Mouse (Mus musculus): ENCODE results near the gene Emd. TPM values are rescaled to one million over a fixed set of nuclear protein-coding genes. Genes with fewer than 3 reads are reported as not detected.

Emd gene
- polyA plus RNA-seq, 1 experiment, result 45.2 TPM

DNA sequence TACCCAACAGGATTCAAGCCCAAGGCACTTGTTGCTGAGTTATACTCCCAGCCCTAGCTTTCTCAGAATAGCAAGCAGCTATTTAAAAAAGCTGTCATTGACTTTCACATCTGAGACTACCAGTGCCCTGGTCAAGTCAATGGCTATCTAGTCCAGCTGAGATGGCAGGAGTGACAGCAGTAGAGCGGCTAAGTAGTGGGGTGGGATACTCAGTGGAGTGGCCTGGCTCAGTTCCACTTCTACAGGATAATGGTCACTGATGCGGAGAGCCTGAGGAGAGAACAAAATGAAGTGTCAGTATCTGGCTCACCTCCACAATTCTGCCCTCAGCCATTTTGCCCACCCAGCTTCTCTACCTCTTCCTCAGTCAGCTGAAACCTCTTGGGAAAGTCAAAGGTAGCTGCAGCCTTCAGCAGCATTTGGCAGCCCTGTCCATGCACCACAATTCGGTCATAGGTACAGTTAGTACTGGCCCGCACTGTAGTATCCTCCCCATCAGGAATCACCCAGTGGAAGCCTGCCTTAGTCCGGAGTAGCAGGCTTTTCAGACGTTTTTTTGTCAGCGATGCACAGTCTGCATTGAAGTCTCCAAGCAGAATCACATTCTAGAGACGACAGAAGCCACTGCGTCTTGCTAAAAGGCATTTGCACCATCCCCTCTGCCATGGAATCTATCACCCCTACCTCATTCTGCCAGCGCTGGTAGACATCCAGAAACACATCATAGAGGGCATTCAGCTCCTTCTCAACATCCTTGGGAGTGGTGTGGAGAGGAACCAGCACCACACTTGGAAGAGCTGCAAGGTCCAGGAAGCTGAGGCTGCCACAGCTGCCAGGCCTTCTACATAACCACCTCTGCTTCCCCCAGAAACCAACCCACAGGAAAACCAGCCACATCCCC lies 19.2 kb downstream of the Emd start:
- DNase-seq (ENCODE audit: extremely low spot score in 1 of 2, low spot score in 1 of 2), result no peak

DNA sequence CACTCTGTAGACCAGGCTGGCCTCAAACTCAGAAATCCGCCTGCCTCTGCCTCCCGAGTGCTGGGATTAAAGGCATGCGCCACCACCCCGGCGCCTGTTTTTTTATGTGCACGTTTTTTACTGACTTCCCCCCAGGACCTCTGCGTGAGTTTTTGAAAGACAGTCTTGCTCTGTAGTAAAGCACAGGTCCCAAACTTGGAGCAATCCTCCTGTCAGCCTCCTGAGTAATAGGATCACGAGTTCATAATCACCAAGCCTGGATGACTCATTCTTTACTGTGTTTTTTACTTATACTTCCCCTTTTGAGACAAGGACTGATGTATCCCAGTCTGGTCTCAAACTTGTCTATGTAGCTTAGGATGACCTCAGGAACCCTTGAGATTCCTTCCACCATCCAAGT lies 23.4 kb downstream of the Emd start:
- DNase-seq (ENCODE audit: extremely low spot score in 1 of 2, low spot score in 1 of 2), result no peak

DNA sequence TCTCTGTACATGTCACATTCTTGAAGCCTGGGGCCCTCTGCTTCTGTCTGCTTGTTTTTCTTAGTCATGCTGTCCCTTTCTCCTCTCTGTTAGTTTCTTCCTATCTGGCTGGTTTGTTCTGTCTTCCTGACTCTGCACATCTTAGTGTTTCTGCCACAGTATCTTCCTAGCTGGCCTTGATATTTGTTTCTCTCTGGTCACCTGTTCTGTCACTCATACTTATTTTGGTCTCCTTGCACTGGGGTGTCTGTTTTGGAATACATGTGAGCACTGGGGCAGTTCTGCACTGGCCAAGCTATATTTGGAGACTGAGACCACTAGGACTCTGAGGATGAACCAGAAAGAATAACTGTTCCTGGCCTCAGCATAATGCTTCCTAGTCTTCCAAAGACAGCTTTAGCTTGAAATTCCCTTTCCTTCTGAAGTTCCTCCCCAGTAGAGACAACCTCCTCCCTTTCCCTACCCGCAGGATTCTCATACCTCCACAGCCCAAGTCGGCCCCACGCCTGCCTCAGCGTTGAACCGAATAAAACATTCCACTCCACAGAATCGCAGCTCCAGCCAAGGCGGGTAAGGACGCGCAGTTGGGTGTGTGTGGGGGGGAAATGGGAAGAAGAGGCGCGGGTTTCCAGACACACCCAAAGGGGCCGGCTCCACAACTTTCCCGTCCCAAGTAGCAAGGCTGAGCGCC lies 26.7 kb downstream of the Emd start:
- no peak for DNase-seq (ENCODE audit: extremely low spot score in 1 of 2, low spot score in 1 of 2)

DNA sequence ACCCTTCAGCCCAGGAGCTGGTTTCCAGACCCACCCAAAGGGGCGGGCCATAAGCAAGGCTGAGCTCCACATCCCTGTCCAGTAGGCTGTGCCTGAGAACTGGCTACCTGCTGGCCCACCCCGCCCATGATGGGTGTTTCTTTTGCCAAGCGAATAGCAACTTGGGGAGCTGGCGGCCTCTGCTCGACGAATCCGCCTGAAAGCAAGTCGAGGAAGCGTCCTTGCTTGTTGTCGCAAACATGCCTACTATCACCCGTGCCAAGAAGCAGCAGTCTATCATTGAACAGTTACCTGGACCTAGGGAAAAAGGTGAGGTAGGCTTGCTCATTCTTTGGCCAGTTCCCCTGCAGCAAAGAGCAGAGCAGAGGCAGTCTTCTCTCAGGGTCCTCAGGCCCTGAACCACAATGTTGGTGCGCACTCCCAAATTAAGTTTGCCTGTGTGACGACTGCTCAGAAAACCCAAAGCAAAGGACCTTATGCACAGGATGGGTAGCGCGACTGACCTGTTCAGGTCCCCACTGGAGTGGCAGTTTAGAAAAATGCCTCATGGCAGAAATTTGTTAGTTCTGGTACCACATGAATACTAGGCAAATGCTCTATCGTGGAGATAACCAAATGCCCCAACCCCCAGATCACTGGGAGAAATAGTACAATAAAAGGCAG lies 27.4 kb downstream of the Emd start, which contains the start of the genes Taz and Dnase1l1:
Gene Taz, plus strand, starts transcription at position 181 of the 663 bp plus-strand sequence.
Gene Dnase1l1, minus strand, starts transcription at position 606 of the 663 bp plus-strand sequence.
- peak; percentile 22 to 57 for DNase-seq (ENCODE audit: extremely low spot score in 1 of 2, low spot score in 1 of 2)

DNA sequence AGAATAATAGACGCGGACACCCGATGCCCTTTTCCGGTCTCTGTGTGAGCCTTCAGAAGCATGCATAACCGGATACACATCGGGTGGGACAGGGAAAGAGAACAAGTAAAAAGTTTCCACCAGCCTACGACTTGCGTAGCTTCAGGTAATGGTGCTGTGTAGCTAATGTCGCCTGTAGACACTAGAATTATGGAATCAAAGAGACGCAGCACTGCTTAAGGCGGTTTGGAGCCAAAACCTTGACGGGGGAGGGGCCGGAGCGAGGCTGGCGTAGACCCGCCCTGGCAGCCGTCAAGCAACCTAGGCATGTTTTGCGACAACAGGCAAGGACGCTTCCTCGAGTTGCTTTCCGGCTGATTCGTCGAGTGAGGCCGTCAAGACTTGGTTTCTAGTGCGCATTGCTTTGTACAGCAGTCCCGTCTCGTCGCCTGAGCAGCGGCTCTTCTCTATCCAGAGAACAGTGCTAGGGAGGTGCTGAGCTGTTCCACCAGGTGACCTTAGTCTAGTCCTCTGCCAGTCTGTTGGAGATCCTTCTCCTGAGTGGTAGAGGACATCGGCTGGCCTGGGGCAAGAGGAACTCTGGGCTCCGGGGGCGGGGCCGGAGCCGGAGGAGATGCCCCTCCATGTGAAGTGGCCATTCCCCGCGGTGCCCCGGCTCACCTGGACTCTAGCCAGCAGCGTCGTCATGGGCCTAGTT lies 28.1 kb downstream of the Emd start:
- DNase-seq (ENCODE audit: extremely low spot score in 1 of 2, low spot score in 1 of 2), result peak; percentile 77 to 89

DNA sequence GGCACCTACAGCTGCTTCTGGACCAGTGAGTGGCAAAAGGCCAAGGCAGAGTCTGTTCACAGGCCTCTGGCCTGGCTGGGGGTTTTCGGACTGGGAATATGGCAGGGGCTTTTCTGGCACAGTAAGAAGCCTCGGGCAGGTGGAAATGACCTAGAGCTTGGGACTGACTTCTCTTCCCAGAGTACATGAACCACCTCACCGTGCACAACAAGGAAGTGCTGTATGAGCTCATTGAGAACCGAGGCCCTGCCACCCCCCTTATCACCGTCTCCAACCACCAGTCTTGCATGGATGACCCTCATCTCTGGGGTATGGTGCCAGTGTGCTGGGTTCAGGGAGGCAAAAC lies 28.6 kb downstream of the Emd start:
- DNase-seq (ENCODE audit: extremely low spot score in 1 of 2, low spot score in 1 of 2), result no peak

DNA sequence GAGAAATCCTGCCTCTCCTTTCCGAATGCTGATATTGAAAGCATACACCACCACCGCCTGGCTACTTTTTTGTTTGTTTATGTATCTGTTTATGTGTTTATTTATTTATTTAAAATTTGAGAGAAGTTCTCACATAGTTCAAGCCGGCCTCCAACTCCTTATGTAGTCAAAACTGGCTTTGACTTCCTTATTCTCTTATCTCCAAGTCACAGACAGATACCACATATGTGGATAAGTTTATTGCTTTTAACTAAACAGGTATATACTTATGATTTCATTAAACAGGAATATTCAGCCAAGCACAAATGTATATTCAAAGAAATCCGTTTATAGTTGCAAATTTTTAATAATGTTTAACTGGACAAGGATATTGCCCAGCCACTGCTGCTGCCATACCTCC lies 38.9 kb downstream of the Emd start:
- DNase-seq (ENCODE audit: extremely low spot score in 1 of 2, low spot score in 1 of 2), result no peak

DNA sequence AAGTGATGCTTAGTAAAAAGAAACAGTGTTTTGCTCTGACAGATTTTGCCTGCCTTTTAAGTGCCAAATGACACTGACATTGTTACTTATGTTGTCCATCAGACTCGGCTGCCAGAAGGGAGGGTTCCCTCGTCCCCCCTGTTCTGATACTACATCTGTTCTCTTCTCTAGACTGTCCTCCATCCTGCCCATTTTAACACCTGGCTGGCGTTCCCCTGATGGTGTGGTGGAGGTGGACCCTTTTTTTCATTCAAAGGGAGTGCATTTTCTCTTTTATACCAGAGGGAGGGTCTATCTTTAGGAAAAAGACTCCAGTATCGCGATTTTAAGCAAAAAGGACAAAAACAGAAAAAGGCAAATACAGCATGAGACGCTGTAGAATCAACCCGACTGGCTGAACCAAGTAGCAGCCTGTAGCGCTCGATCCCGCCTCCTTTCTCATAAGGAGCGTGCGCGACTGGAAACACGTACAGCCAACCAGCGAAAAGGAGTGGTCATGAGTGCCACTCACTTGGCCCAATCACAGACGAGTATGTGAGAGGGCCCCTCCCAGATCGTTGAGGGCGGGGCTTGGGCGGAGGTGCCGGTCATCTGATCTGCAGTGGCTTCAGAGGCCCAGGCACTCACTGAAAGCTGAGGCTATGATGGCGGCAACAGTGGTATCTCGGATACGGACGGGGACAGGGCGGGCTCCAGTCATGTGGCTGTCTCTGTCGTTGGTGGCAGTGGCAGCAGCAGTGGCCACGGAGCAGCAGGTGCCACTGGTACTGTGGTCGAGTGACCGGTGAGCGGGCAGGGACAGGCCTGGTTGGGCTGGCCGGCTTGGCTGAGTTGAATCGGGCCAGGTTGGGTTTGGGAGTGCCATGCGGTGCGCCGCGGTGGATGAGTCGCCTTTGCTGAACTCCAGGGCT lies 42.3 kb downstream of the Emd start, which contains the start of gene Atp6ap1:
Gene Atp6ap1, plus strand, starts transcription at position 560 of the 911 bp plus-strand sequence.
- peak; percentile 92 to 93 for DNase-seq (ENCODE audit: extremely low spot score in 1 of 2, low spot score in 1 of 2)

DNA sequence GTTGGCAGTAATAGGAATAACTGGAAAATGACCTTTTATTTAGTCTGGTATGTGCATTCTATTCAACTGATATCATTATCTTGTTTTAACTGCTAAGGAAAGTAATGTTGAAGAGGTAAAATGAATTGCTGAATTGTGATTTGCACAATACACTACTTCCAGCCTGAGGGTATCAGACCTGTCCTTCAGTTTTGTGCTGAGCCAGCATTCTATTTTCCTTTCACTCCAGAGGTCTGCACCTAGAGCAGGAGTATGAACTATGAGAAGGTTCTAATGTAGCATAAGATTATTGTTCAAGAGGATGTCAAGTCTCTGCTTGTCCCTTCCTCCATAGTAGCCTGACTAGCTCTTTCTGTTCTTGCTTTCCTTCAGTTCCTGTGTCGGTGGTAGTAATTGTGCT lies 43.9 kb downstream of the Emd start:
- DNase-seq (ENCODE audit: extremely low spot score in 1 of 2, low spot score in 1 of 2), result no peak

DNA sequence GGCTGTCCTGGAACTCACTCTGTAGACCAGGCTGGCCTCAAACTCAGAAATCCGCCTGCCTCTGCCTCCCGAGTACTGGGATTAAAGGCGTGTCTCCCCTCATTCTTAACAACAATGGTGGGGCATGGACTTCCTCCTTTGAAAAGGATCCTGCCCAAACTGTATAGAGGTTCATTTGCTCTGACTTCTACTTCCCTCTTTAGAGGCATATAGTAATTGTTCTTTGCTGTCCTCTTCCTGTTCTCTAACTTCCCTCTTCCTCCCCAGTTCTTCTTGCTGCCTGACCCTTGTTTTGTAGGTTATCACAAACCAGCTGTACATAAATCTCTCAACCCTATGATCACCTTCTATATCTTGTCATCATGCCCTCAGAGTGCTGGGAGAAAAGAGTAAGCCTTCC lies 45.2 kb downstream of the Emd start:
- DNase-seq (ENCODE audit: extremely low spot score in 1 of 2, low spot score in 1 of 2), result no peak

DNA sequence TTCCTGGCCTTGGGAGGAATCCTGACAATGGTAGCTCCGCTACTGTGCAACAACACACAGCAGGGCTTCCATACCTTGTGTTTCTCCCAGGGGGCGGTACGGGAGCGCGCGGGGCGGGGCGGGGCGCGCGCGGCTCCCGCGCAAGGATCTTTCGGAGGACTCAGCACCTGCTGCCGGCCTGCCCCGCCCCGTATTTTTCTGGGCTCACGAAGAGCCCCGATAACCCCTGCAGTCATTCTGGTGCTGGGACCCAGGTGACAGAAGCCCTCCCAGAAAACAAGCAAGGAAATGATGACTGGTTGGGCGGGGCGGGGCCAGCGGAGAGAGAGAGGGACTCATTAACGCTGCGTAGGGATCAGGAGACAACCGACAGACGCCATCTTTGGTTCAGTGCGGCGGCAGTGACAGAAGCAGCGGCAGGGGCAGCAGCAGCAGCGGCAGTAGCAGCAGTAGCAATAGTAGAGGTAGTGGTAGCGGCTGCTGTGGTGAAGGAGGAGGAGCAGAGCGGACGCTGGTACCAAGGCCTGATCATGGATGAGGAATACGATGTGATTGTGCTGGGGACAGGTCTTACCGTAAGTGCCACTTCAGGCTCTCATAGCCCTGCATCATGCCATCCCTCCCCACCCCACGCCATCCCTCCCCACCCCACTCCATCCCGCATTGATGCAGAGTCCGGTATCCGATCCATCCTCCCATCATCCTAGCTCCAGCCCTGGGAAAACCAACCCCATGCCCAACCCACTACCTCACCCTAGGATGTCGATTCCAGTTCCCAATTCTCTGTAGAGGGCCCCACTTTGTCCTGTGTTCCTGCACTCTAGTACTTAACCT lies 50.6 kb downstream of the Emd start, which contains the start of gene Gdi1:
Gene Gdi1, plus strand, starts transcription at position 132 of the 834 bp plus-strand sequence.
- DNase-seq (ENCODE audit: extremely low spot score in 1 of 2, low spot score in 1 of 2), result peak; percentile 20 to 72

Other genes with a start within 250 kb of the Emd start
- 91.0 and 101 TPM in 2 replicates for gene Irak1, start 230.8 kb upstream of the Emd start, polyA plus RNA-seq (2012; rRNA removed)
- 0.25 and 0.32 TPM in 2 replicates for gene Opn1mw, start 127.2 kb upstream of the Emd start, polyA plus RNA-seq (2012; rRNA removed)
- 29.7 and 30.6 TPM in 2 replicates for gene Mecp2, start 119.3 kb upstream of the Emd start, polyA plus RNA-seq (2012; rRNA removed)
- not detected in 2 replicates for gene Tex28, start 86.8 kb upstream of the Emd start, polyA plus RNA-seq (2012; rRNA removed)
- 0.04 TPM in 2 replicates for gene Tktl1, start 77.4 kb upstream of the Emd start, polyA plus RNA-seq (2012; rRNA removed)
- 131 and 166 TPM in 2 replicates for gene Flna, start 4.9 kb upstream of the Emd start, polyA plus RNA-seq (2012; rRNA removed)
- gene Rpl10, start 16.1 kb downstream of the Emd start, polyA plus RNA-seq (2012; rRNA removed), result 698 and 796 TPM in 2 replicates
- 95.1 and 109 TPM in 2 replicates for gene Taz, start 27.2 kb downstream of the Emd start, polyA plus RNA-seq (2012; rRNA removed)
- 3.7 and 4.8 TPM in 2 replicates for gene Dnase1l1, start 27.6 kb downstream of the Emd start, polyA plus RNA-seq (2012; rRNA removed)
- gene Atp6ap1, start 42.4 kb downstream of the Emd start, polyA plus RNA-seq (2012; rRNA removed), result 465 and 472 TPM in 2 replicates
- 923 and 1,152 TPM in 2 replicates for gene Gdi1, start 50.3 kb downstream of the Emd start, polyA plus RNA-seq (2012; rRNA removed)
- 46.8 and 58.9 TPM in 2 replicates for gene Fam50a, start 58.3 kb downstream of the Emd start, polyA plus RNA-seq (2012; rRNA removed)
- gene Plxna3, start 74.4 kb downstream of the Emd start, polyA plus RNA-seq (2012; rRNA removed), result 55.4 and 59.9 TPM in 2 replicates
- 57.1 and 65.1 TPM in 2 replicates for gene Lage3, start 98.9 kb downstream of the Emd start, polyA plus RNA-seq (2012; rRNA removed)
- gene Ubl4a, start 118.5 kb downstream of the Emd start, polyA plus RNA-seq (2012; rRNA removed), result 68.4 and 73.3 TPM in 2 replicates
- gene Slc10a3, start 118.7 kb downstream of the Emd start, polyA plus RNA-seq (2012; rRNA removed), result 4.3 and 4.8 TPM in 2 replicates
- gene Fam3a, start 138.6 kb downstream of the Emd start, polyA plus RNA-seq (2012; rRNA removed), result 33.8 and 33.9 TPM in 2 replicates
- gene Ikbkg, start 138.6 kb downstream of the Emd start, polyA plus RNA-seq (2012; rRNA removed), result 20.5 and 21.4 TPM in 2 replicates
- gene G6pdx, start 174.5 kb downstream of the Emd start, polyA plus RNA-seq (2012; rRNA removed), result 30.2 and 31.8 TPM in 2 replicates
- not detected in 2 replicates for gene Gm6880, start 226.7 kb downstream of the Emd start, polyA plus RNA-seq (2012; rRNA removed)